ENCODE assay signal across 15 mouse cellular contexts in the genomic region with DNA sequence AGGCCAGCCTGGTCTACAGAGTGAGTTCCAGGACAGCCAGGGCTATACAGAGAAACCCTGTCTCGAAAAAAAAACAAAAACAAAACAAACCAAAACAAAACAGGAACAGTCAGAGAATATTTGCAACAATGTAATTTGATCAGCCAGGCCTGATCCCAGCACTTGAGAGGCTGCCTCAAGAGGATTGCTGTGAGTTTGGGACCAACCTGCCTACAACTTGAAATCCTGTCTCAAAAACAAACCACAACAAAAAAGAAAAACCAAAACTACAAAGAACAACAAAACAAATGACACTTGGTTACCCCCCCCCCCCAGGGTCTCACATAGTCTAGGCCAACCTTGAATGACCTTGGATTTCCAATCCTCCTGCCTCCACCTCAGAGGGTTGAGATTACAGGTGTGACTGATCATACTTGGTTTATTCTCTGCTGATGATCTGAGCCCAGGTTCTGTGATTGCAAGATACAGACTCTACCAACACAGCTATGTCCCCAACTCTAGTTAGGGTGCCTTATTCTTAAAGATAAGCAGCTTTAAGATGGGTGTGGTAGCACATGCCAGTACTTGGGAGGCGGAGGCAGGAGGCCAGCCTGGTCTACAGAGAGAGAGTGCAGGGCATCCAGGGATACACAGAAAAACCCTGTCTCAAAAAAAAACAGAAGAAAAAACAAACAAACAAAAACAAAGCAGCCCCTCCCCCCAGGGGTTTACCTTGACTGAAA. TPM values are rescaled to one million over a fixed set of nuclear protein-coding genes. Genes with fewer than 3 reads are reported as not detected.
A peak's percentile ranks its signal among the peaks of the same experiment; 100 is the strongest.
DNase-seq lines count a peak whose midpoint lies in the region; ATAC-seq and TF ChIP-seq lines count a peak whose summit lies in the region.
"Had no signal": no experiment of that assay in that cellular context is flagged by ENCODE, and none has a peak within 500 bp of the region (broad histone marks: within the 10 kb centered on the region; RNA-seq: fewer than 3 reads in every experiment).

No protein-coding gene starts in this region.

- no peaks in the 10 kb centered on the region for H3K9me3 ChIP-seq in heart, embryonic 15.5 days (replicated peaks)
- no peaks in the 10 kb centered on the region for H3K9me3 ChIP-seq in liver, embryonic 14.5 days (ENCODE audit: control insufficient read depth, low read length)
- H3K9me3 ChIP-seq: embryonic facial prominence, embryonic 10.5 days; limb, embryonic 12.5 days; midbrain, embryonic 13.5 days; neural tube, embryonic 15.5 days had no signal

- WGBS in heart, embryonic 15.5 days, result 77% methylated on average over 2 of the region's 2 CpGs
- 35% methylated on average over 2 of the region's 2 CpGs for WGBS in bone marrow, adult 2 months
- WGBS in liver, embryonic 14.5 days (ENCODE audit: insufficient replicate concordance), result 10% methylated on average over 2 of the region's 2 CpGs

- no peak for ATAC-seq in heart, embryonic 15.5 days (replicated peaks; ENCODE audit: insufficient number of reproducible peaks, insufficient read depth, low FRiP score, low read depth)
- peak; percentile 67 for ATAC-seq in liver, embryonic 14.5 days (ENCODE audit: insufficient read depth)
- ATAC-seq: forebrain, embryonic 15.5 days; midbrain, embryonic 13.5 days had no signal

- no peak for TF ChIP-seq POLR2A in bone marrow, adult 2 months (IDR thresholded peaks at IDR 0.05; ENCODE audit: borderline replicate concordance, control insufficient read depth, low read depth, low read length)

- H3K4me2 ChIP-seq in heart, embryonic 15.5 days, result no peak overlapping the region
- no peak overlapping the region for H3K4me2 ChIP-seq in liver, embryonic 14.5 days (ENCODE audit: low read depth)
- H3K4me2 ChIP-seq: forebrain, embryonic 15.5 days; limb, embryonic 12.5 days; midbrain, embryonic 13.5 days; neural tube, embryonic 15.5 days had no signal

- no peaks in the 10 kb centered on the region for H3K27me3 ChIP-seq in heart, embryonic 15.5 days
- H3K27me3 ChIP-seq in liver, embryonic 14.5 days (ENCODE audit: control insufficient read depth, insufficient read depth, low read length), result no peaks in the 10 kb centered on the region
- H3K27me3 ChIP-seq: forebrain, embryonic 15.5 days; midbrain, embryonic 13.5 days; neural tube, embryonic 15.5 days had no signal

- H3K9ac ChIP-seq in heart, embryonic 15.5 days, result no peak overlapping the region
- no peak overlapping the region for H3K9ac ChIP-seq in liver, embryonic 14.5 days (replicated peaks)
- H3K9ac ChIP-seq: forebrain, embryonic 15.5 days; limb, embryonic 12.5 days; midbrain, embryonic 13.5 days; neural tube, embryonic 15.5 days had no signal

- no peak for TF ChIP-seq CTCF in bone marrow, adult 2 months (IDR thresholded peaks at IDR 0.05; ENCODE audit: control insufficient read depth, insufficient read depth, low read length)
- no peak for TF ChIP-seq CTCF in liver, embryonic 14.5 days (IDR thresholded peaks at IDR 0.05; ENCODE audit: low read depth)

- no peak for TF ChIP-seq EP300 in liver, embryonic 14.5 days (IDR thresholded peaks at IDR 0.05; ENCODE audit: low read depth)

- H3K4me3 ChIP-seq in heart, embryonic 15.5 days, result no peak overlapping the region
- H3K4me3 ChIP-seq in bone marrow, adult 2 months (replicated peaks; ENCODE audit: control insufficient read depth, low read depth, low read length), result no peak overlapping the region
- no peak overlapping the region for H3K4me3 ChIP-seq in liver, embryonic 14.5 days (ENCODE audit: insufficient read depth in 1 of 2, low read depth in 2 of 2, low read length in 2 of 2)
- H3K4me3 ChIP-seq: embryonic facial prominence, embryonic 10.5 days; forebrain, embryonic 15.5 days; layer of hippocampus, adult 2 months; limb, embryonic 12.5 days; midbrain, embryonic 13.5 days; neural tube, embryonic 15.5 days had no signal

- peak overlapping the region; percentile 63; the same call in 1 of the 2 replicates for H3K27ac ChIP-seq in heart, embryonic 15.5 days
- peak overlapping the region; percentile 87 for H3K27ac ChIP-seq in bone marrow, adult 2 months (ENCODE audit: control insufficient read depth, insufficient read depth, low read depth, low read length, poor library complexity)
- H3K27ac ChIP-seq in liver, embryonic 14.5 days, result no peak overlapping the region
- H3K27ac ChIP-seq: forebrain, embryonic 15.5 days; layer of hippocampus, adult 2 months; limb, embryonic 12.5 days; midbrain, embryonic 13.5 days; neural tube, embryonic 15.5 days had no signal

- 0 out of 2 replicates have a peak, but pooled peaks cover 9% of the 10 kb centered on the region for H3K4me1 ChIP-seq in heart, embryonic 15.5 days (replicated peaks)
- H3K4me1 ChIP-seq in bone marrow, adult 2 months (ENCODE audit: control insufficient read depth, insufficient read depth, low read length), result peaks cover 14% of the 10 kb centered on the region
- peaks cover 10 to 23% of the 10 kb centered on the region in 2 experiments; a peak in 3 of 4 replicates for H3K4me1 ChIP-seq in liver, embryonic 14.5 days (replicated peaks; ENCODE audit: control insufficient read depth in 2 of 2, insufficient read depth in 2 of 2, low read length in 1 of 2)
- H3K4me1 ChIP-seq: forebrain, embryonic 15.5 days; neural tube, embryonic 15.5 days had no signal

- H3K36me3 ChIP-seq in heart, embryonic 15.5 days, result no peaks in the 10 kb centered on the region; the same call in 1 of the 2 replicates
- H3K36me3 ChIP-seq in liver, embryonic 14.5 days (replicated peaks; ENCODE audit: control insufficient read depth, insufficient read depth, low read depth), result no peaks in the 10 kb centered on the region
- H3K36me3 ChIP-seq: embryonic facial prominence, embryonic 10.5 days; forebrain, embryonic 15.5 days; limb, embryonic 12.5 days; midbrain, embryonic 13.5 days; neural tube, embryonic 15.5 days had no signal

- no peak for DNase-seq in heart, adult 18-20 months
- DNase-seq in 416B (ENCODE audit: low read depth), result peak; percentile 57
- DNase-seq in liver, embryonic 14.5 days (ENCODE audit: low read depth in 3 of 3, low spot score in 3 of 3), result peak in 1 of 3 experiments; percentile 32
- DNase-seq in layer of hippocampus, postnatal 25 days (ENCODE audit: extremely low spot score in 1 of 2, low spot score in 1 of 2), result no peak
- DNase-seq in B cell, adult 2 months, result no peak
- DNase-seq in cerebellum, adult 18-20 months, result no peak
- DNase-seq: right cerebral cortex, postnatal 25 days had no signal

RNA-seq across cellular contexts. Expression of a gene that starts 18.5 kb away (rescaled TPM):
- polyA plus RNA-seq in heart, embryonic 15.5 days (2015; fragmentation: Nextera tagmentation; extraction: Ambion mirVana), result 55.7 and 74.5 TPM in 2 replicates
- 10 to 100 TPM; 21.1 to 21.7 TPM for total RNA-seq in heart, adult 18-20 months (2021)
- polyA plus RNA-seq in bone marrow, adult 2 months (2011; ENCODE audit: insufficient read depth, insufficient read length, low replicate concordance, missing spikeins), result 160 and 176 TPM in 2 replicates
- 55.7 and 65.7 TPM in 2 replicates for polyA plus RNA-seq in liver, embryonic 14.5 days (2012; rRNA removed)
- 259 and 284 TPM in 2 replicates for polyA plus RNA-seq in liver, embryonic 14.5 days (2014; fragmentation: Nextera tagmentation; extraction: Ambion mirVana)
- 10 to 100 TPM; 12.4 to 12.5 TPM for total RNA-seq in layer of hippocampus, postnatal 25 days (2021)
